Mouse (Mus musculus): ENCODE measurements around the gene Ube2g2.

GRCm38 (mm10) chr10:77684181-77684580 is 62.1 kb downstream of the Ube2g2 start:
- TF ChIP-seq CTCF (IDR thresholded peaks at IDR 0.05; ENCODE audit: control insufficient read depth, insufficient read depth, low read length) (no peak), POLR2A (IDR thresholded peaks at IDR 0.05; ENCODE audit: borderline replicate concordance, control insufficient read depth, low read depth, low read length) (no peak)
